Mouse (Mus musculus) kidney, adult 2 months (tissue): ENCODE results near the gene Gm1043.

Experiments used
- CTCF ChIP-seq: fragments of 200-500 bp; conservative IDR thresholded peaks from 2 replicates; pipeline ENCODE4 v1.5.1; 2011; ENCODE audit warnings: low read depth, mild to moderate bottlenecking, control low read depth, low read length, moderate library complexity, mixed read lengths; ENCODE audit not compliant: insufficient read depth, insufficient read length
- POLR2A ChIP-seq: fragments of 200-500 bp; IDR thresholded peaks from one replicate; pipeline ENCODE4 v1.6.1; 2011; ENCODE audit warnings: low read depth, low read length, control low read depth

GRCm38 (mm10) chr5:37073660-37074059 is 11.5 kb upstream of the Gm1043 start:
- no peak for TF ChIP-seq POLR2A
- no peak for TF ChIP-seq CTCF
